Mouse (Mus musculus): ENCODE measurements around the gene Ankrd33.

GRCm38 (mm10) chr15:101078731-101079156 lies 36.8 kb upstream of the Ankrd33 start:
- TF ChIP-seq CTCF (IDR thresholded peaks at IDR 0.05; ENCODE audit: low read depth, low read length) (no peak), GATA1 (IDR thresholded peaks at IDR 0.05; ENCODE audit: borderline replicate concordance, low read length) (no peak), TAL1 (conservative IDR thresholded peaks at IDR 0.05; ENCODE audit: low read depth, low read length) (no peak)

Data from G1E (cell line).